In the genomic region with DNA sequence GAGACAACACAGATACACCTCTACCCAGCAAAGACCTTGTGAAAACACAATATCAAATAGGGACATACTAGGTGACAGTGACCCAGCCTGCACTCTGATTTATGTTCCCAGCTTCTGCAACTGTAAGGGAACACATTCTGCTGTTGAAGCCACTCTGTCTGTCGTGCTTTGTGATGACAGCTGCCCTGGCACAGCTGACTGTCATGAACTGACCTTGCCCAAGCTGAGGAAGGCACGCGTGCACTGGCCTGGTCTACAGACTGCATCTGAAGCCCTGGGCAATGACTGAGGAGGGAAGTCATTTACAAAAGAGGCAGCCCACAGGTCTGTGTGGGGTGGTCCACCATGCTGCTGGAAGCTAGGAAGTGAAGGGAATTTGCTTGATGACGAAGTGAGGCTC, we compare ENCODE assay signal across 14 mouse cellular contexts.
"Had no signal": no experiment of that assay in that cellular context is flagged by ENCODE, and none has a peak within 500 bp of the region (broad histone marks: within the 10 kb centered on the region; RNA-seq: fewer than 3 reads in every experiment).

No protein-coding gene starts in this region.

- H3K4me3 ChIP-seq: limb, embryonic 15.5 days; liver, embryonic 12.5 days; midbrain, embryonic 10.5 days; myocyte; neural tube, embryonic 15.5 days had no signal

- H3K9me3 ChIP-seq: limb, embryonic 15.5 days; liver, embryonic 12.5 days; midbrain, embryonic 10.5 days; neural tube, embryonic 15.5 days had no signal

- H3K27ac ChIP-seq: limb, embryonic 15.5 days; liver, embryonic 12.5 days; midbrain, embryonic 10.5 days; neural tube, embryonic 15.5 days; stomach, postnatal 0 days had no signal

- ATAC-seq: liver, embryonic 12.5 days had no signal

- H3K36me3 ChIP-seq: liver, embryonic 12.5 days; midbrain, embryonic 10.5 days; neural tube, embryonic 15.5 days had no signal

- H3K4me2 ChIP-seq: limb, embryonic 15.5 days; liver, embryonic 12.5 days; lung, embryonic 14.5 days; neural tube, embryonic 15.5 days had no signal

- H3K27me3 ChIP-seq: limb, embryonic 15.5 days; liver, embryonic 12.5 days; neural tube, embryonic 15.5 days had no signal

- H3K4me1 ChIP-seq: limb, embryonic 15.5 days; liver, embryonic 12.5 days; midbrain, embryonic 10.5 days had no signal

- DNase-seq: kidney, postnatal 25 days; layer of hippocampus, postnatal 36 days; lung, embryonic 14.5 days; lung, postnatal 10 days; lung, postnatal 4 days; midbrain, embryonic 14.5 days; right cerebral cortex, adult 18-20 months; thymus, postnatal 4 days had no signal

- H3K9ac ChIP-seq: limb, embryonic 15.5 days; liver, embryonic 12.5 days; lung, embryonic 14.5 days; neural tube, embryonic 15.5 days had no signal
